Mouse (Mus musculus) olfactory bulb, adult 2 months (tissue): ENCODE measurements at regions not wholly inside any gene's neighbourhood (a gene's known extent, or its start where the extent isn't known, plus 50 kb on each side); places are given as distances from the start of the nearest gene placed in this dataset.

Experiments
- CTCF ChIP-seq: fragments of 200-500 bp; IDR thresholded peaks from 2 replicates; pipeline ENCODE4 v1.5.1; 2012; ENCODE audit warnings: low read depth, mild to moderate bottlenecking, low read length, moderate library complexity; ENCODE audit not compliant: insufficient read depth
- POLR2A ChIP-seq: fragments of 200-500 bp; IDR thresholded peaks from 2 replicates; pipeline ENCODE4 v1.6.1; 2012; ENCODE audit warnings: mild to moderate bottlenecking, low read depth, low read length, moderate library complexity; ENCODE audit not compliant: insufficient read depth

GRCm38 (mm10) chr4:12541508-12541907, 369.7 kb upstream of the Fam92a start:
- TF ChIP-seq CTCF (no peak), POLR2A (no peak)
